Mouse (Mus musculus): ENCODE measurements around the gene Glo1. TPM values are rescaled to one million over a fixed set of nuclear protein-coding genes. Genes with fewer than 3 reads are reported as not detected.

The Glo1 gene
- polyA plus RNA-seq, 1 experiment, result 2.8 TPM

GRCm38 (mm10) chr17:30597786-30598185 lies 28.9 kb downstream of the Glo1 start:
- Histone ChIP-seq H3K36me3 (ENCODE audit: control insufficient read depth) (peaks cover 95% of the 10 kb centered on the region), H3K27me3 (ENCODE audit: control insufficient read depth) (no peaks in the 10 kb centered on the region), H3K4me1 (ENCODE audit: control insufficient read depth) (peaks cover 2% of the 10 kb centered on the region; the same call in 1 of the 2 replicates), H3K9me3 (ENCODE audit: control insufficient read depth, low read length) (peaks cover 6% of the 10 kb centered on the region), H3K4me3 (replicated peaks) (no peak overlapping the region)
- no peak for TF ChIP-seq TAL1 (IDR thresholded peaks at IDR 0.05; ENCODE audit: low read length)
- no peak for TF ChIP-seq GATA1 (IDR thresholded peaks at IDR 0.05; ENCODE audit: low read length)

GRCm38 (mm10) chr17:30594846-30595245 lies 31.8 kb downstream of the Glo1 start:
- H3K36me3 ChIP-seq (ENCODE audit: control insufficient read depth), result peaks cover 85% of the 10 kb centered on the region
- TF ChIP-seq GATA1 (IDR thresholded peaks at IDR 0.05; ENCODE audit: low read length), result no peak
- TF ChIP-seq TAL1 (IDR thresholded peaks at IDR 0.05; ENCODE audit: low read length), result no peak
- H3K27me3 ChIP-seq (ENCODE audit: control insufficient read depth), result no peaks in the 10 kb centered on the region
- no peaks in the 10 kb centered on the region for H3K4me1 ChIP-seq (ENCODE audit: control insufficient read depth)
- H3K4me3 ChIP-seq (replicated peaks), result no peak overlapping the region
- H3K9me3 ChIP-seq (ENCODE audit: control insufficient read depth, low read length), result peaks cover 6% of the 10 kb centered on the region

GRCm38 (mm10) chr17:30594407-30594806 lies 32.3 kb downstream of the Glo1 start:
- TF ChIP-seq TAL1 (IDR thresholded peaks at IDR 0.05; ENCODE audit: low read length) (no peak), GATA1 (IDR thresholded peaks at IDR 0.05; ENCODE audit: low read length) (no peak)
- Histone ChIP-seq H3K36me3 (ENCODE audit: control insufficient read depth) (peaks cover 81% of the 10 kb centered on the region), H3K4me3 (replicated peaks) (no peak overlapping the region), H3K9me3 (ENCODE audit: control insufficient read depth, low read length) (peaks cover 6% of the 10 kb centered on the region), H3K4me1 (ENCODE audit: control insufficient read depth) (no peaks in the 10 kb centered on the region), H3K27me3 (ENCODE audit: control insufficient read depth) (no peaks in the 10 kb centered on the region)

- Histone ChIP-seq H3K27me3 (ENCODE audit: control insufficient read depth) (no peaks in the 10 kb centered on the region), H3K4me3 (replicated peaks) (no peak overlapping the region), H3K9me3 (ENCODE audit: control insufficient read depth, low read length) (no peaks in the 10 kb centered on the region), H3K4me1 (ENCODE audit: control insufficient read depth) (no peaks in the 10 kb centered on the region), H3K36me3 (ENCODE audit: control insufficient read depth) (peaks cover 43% of the 10 kb centered on the region)
- TF ChIP-seq GATA1 (IDR thresholded peaks at IDR 0.05; ENCODE audit: low read length) (no peak), TAL1 (IDR thresholded peaks at IDR 0.05; ENCODE audit: low read length) (no peak)
Observed at GRCm38 (mm10) chr17:30590417-30591198, 36.1 kb downstream of the Glo1 start.

- no peak for TF ChIP-seq TAL1 (IDR thresholded peaks at IDR 0.05; ENCODE audit: low read length)
- TF ChIP-seq GATA1 (IDR thresholded peaks at IDR 0.05; ENCODE audit: low read length), result no peak
- H3K9me3 ChIP-seq (ENCODE audit: control insufficient read depth, low read length), result no peaks in the 10 kb centered on the region
- no peaks in the 10 kb centered on the region for H3K4me1 ChIP-seq (ENCODE audit: control insufficient read depth)
- no peaks in the 10 kb centered on the region for H3K36me3 ChIP-seq (ENCODE audit: control insufficient read depth)
- H3K27me3 ChIP-seq (ENCODE audit: control insufficient read depth), result no peaks in the 10 kb centered on the region
- H3K4me3 ChIP-seq (replicated peaks), result no peak overlapping the region
Observed at GRCm38 (mm10) chr17:30583258-30584001, 43.2 kb downstream of the Glo1 start.

GRCm38 (mm10) chr17:30582313-30582712 lies 44.4 kb downstream of the Glo1 start:
- H3K4me3 ChIP-seq (replicated peaks), result no peak overlapping the region
- H3K36me3 ChIP-seq (ENCODE audit: control insufficient read depth), result no peaks in the 10 kb centered on the region
- no peaks in the 10 kb centered on the region; the same call in 1 of the 2 replicates for H3K4me1 ChIP-seq (ENCODE audit: control insufficient read depth)
- H3K9me3 ChIP-seq (ENCODE audit: control insufficient read depth, low read length), result no peaks in the 10 kb centered on the region
- TF ChIP-seq TAL1 (IDR thresholded peaks at IDR 0.05; ENCODE audit: low read length) (no peak), GATA1 (IDR thresholded peaks at IDR 0.05; ENCODE audit: low read length) (no peak)
- no peaks in the 10 kb centered on the region for H3K27me3 ChIP-seq (ENCODE audit: control insufficient read depth)

- no peaks in the 10 kb centered on the region for H3K9me3 ChIP-seq (ENCODE audit: control insufficient read depth, low read length)
- peaks cover 11% of the 10 kb centered on the region for H3K4me1 ChIP-seq (ENCODE audit: control insufficient read depth)
- TF ChIP-seq TAL1 (IDR thresholded peaks at IDR 0.05; ENCODE audit: low read length) (no peak), GATA1 (IDR thresholded peaks at IDR 0.05; ENCODE audit: low read length) (no peak)
- no peak overlapping the region for H3K4me3 ChIP-seq (replicated peaks)
- no peaks in the 10 kb centered on the region for H3K27me3 ChIP-seq (ENCODE audit: control insufficient read depth)
- H3K36me3 ChIP-seq (ENCODE audit: control insufficient read depth), result no peaks in the 10 kb centered on the region
Observed at GRCm38 (mm10) chr17:30581201-30581600, 45.5 kb downstream of the Glo1 start.

DNA sequence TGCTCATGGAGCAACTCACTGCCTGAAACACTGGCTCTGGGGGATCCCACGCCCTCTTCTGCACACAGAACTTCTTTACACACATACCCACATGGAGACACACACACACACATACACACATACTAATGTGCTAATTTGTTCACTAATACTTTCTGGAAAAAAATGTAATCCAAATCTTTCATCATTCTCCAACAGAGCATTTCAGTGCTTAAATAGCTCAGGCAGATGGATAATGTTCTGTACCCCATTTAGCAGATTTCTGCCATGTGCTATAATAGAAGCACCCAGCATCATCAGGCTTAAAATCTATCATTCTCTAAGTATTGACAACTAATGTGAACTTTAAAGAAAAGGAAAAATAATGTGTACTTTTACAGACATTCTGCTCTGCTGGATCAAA lies 45.9 kb downstream of the Glo1 start:
- peaks cover 14% of the 10 kb centered on the region for H3K4me1 ChIP-seq (ENCODE audit: control insufficient read depth)
- TF ChIP-seq GATA1 (IDR thresholded peaks at IDR 0.05; ENCODE audit: low read length), result no peak
- TF ChIP-seq TAL1 (IDR thresholded peaks at IDR 0.05; ENCODE audit: low read length), result no peak
- no peaks in the 10 kb centered on the region for H3K9me3 ChIP-seq (ENCODE audit: control insufficient read depth, low read length)
- no peaks in the 10 kb centered on the region for H3K27me3 ChIP-seq (ENCODE audit: control insufficient read depth)
- no peak overlapping the region for H3K4me3 ChIP-seq (replicated peaks)
- no peaks in the 10 kb centered on the region for H3K36me3 ChIP-seq (ENCODE audit: control insufficient read depth)

DNA sequence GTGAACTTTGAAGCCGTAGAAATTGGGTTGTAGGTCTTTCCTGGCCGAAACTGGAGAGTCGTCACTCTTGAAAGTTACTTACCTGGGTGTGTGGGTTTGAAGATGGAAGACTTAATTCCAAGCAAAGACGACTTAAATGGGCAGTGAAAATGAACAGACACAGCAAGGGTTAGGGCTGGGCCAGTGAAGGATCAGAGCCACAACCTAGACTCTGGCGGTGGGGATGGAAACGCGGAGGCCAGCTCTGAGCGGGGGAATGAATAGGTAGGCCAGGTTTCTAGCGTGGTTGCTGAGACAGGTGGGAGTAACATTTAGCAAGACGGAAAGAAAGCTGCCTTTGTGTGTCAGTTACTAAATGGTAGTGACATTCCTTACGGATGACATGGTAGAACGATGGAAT lies 49.7 kb downstream of the Glo1 start:
- TF ChIP-seq GATA1 (IDR thresholded peaks at IDR 0.05; ENCODE audit: low read length) (no peak), TAL1 (IDR thresholded peaks at IDR 0.05; ENCODE audit: low read length) (no peak)
- peaks cover 20% of the 10 kb centered on the region for H3K4me1 ChIP-seq (ENCODE audit: control insufficient read depth)

More for the DNA sequence above, 49.7 kb downstream of the Glo1 start:
- Histone ChIP-seq H3K27me3 (ENCODE audit: control insufficient read depth) (peaks cover 2% of the 10 kb centered on the region; the same call in 1 of the 2 replicates), H3K4me3 (replicated peaks) (peak overlapping the region; percentile 65), H3K36me3 (ENCODE audit: control insufficient read depth) (no peaks in the 10 kb centered on the region), H3K9me3 (ENCODE audit: control insufficient read depth, low read length) (no peaks in the 10 kb centered on the region)

All from erythroblast, embryonic 14.5 days (primary cell).